Mouse (Mus musculus): ENCODE results near the gene Coro1a.

GRCm38 (mm10) chr7:126741964-126742482 is 34.4 kb upstream of the Coro1a start:
- TF ChIP-seq ZC3H11A (IDR thresholded peaks at IDR 0.05; ENCODE audit: borderline replicate concordance, low read depth, low read length) (no peak), CHD2 (IDR thresholded peaks at IDR 0.05; ENCODE audit: low read depth, low read length) (no peak)
